Mouse (Mus musculus) embryo, embryonic 10.5 days (tissue): Measurements from ENCODE around the gene Pcbd2.
"Not testable (repeated sequence)": the region's sequence is repeated elsewhere in the genome, so short reads cannot be mapped to it uniquely, and the experiment has no call there.

Experiments used
- DNase-seq: peaks from one replicate; pipeline ENCODE4 v3.0.0-alpha.2; 2015; ENCODE audit warnings: low spot score

Pcbd2 gene

GRCm38 (mm10) chr13:55727120-55727838 is at the start of gene Pcbd2:
Gene Pcbd2 (plus strand): TSS chr13:55727368.
- DNase-seq: peak; percentile 85

GRCm38 (mm10) chr13:55682201-55682600 is 45.0 kb upstream of the Pcbd2 start:
- no peak for DNase-seq

- no peak for DNase-seq
Observed at GRCm38 (mm10) chr13:55683581-55683980, 43.6 kb upstream of the Pcbd2 start.

- peak; percentile 40 for DNase-seq
Observed at GRCm38 (mm10) chr13:55686107-55686633, 41.0 kb upstream of the Pcbd2 start.

- DNase-seq: peak; percentile 92
Observed at GRCm38 (mm10) chr13:55687927-55688602, 39.1 kb upstream of the Pcbd2 start.

GRCm38 (mm10) chr13:55692535-55693242 is 34.5 kb upstream of the Pcbd2 start, which contains the start of gene B230219D22Rik:
Gene B230219D22Rik (plus strand): TSS chr13:55693124.
- DNase-seq: peak; percentile 95

GRCm38 (mm10) chr13:55693243-55693721 is 33.9 kb upstream of the Pcbd2 start:
- peak; percentile 53 for DNase-seq

GRCm38 (mm10) chr13:55694110-55694509 is 33.1 kb upstream of the Pcbd2 start:
- peak; percentile 41 for DNase-seq

- DNase-seq: not testable (repeated sequence)
Observed at GRCm38 (mm10) chr13:55695989-55696388, 31.2 kb upstream of the Pcbd2 start.

- DNase-seq: no peak
Observed at GRCm38 (mm10) chr13:55704301-55704700, 22.9 kb upstream of the Pcbd2 start.

GRCm38 (mm10) chr13:55712846-55713245 is 14.3 kb upstream of the Pcbd2 start:
- DNase-seq: no peak

- peak; percentile 90 for DNase-seq
Observed at GRCm38 (mm10) chr13:55714501-55715166, 12.5 kb upstream of the Pcbd2 start, which contains the start of gene Txndc15. Gene Txndc15 (plus strand): TSS chr13:55714650.

- DNase-seq: no peak
Observed at GRCm38 (mm10) chr13:55715167-55715512, 12.0 kb upstream of the Pcbd2 start.

- DNase-seq: no peak
Observed at GRCm38 (mm10) chr13:55715908-55716510, 11.2 kb upstream of the Pcbd2 start.

GRCm38 (mm10) chr13:55721516-55721915 is 5.7 kb upstream of the Pcbd2 start:
- DNase-seq: no peak

- DNase-seq: no peak
Observed at GRCm38 (mm10) chr13:55721995-55722394, 5.2 kb upstream of the Pcbd2 start.

- peak; percentile 31 for DNase-seq
Observed at GRCm38 (mm10) chr13:55726598-55727119, 509 bp upstream of the Pcbd2 start.

- DNase-seq: peak; percentile 87
Observed at GRCm38 (mm10) chr13:55727839-55728238, 671 bp downstream of the Pcbd2 start.

- no peak for DNase-seq
Observed at GRCm38 (mm10) chr13:55730716-55731115, 3.5 kb downstream of the Pcbd2 start.

GRCm38 (mm10) chr13:55732121-55732520 is 5.0 kb downstream of the Pcbd2 start:
- no peak for DNase-seq
